Mouse (Mus musculus): ENCODE data around the gene Vwce. TPM values are rescaled to one million over a fixed set of nuclear protein-coding genes. Genes with fewer than 3 reads are reported as not detected.

The Vwce gene
- total RNA-seq, 1 experiment from 2014 or later, result not detected

Other genes with a start within 250 kb of the Vwce start
- gene Syt7, start 245.1 kb upstream of the Vwce start, total RNA-seq (2017), result not detected in 2 replicates
- not detected in 2 replicates for gene Lrrc10b, start 176.7 kb upstream of the Vwce start, total RNA-seq (2017)
- gene Ppp1r32, start 151.3 kb upstream of the Vwce start, total RNA-seq (2017), result not detected in 2 replicates
- 52.1 and 63.2 TPM in 2 replicates for gene Cpsf7, start 108.9 kb upstream of the Vwce start, total RNA-seq (2017)
- gene Sdhaf2, start 108.1 kb upstream of the Vwce start, total RNA-seq (2017), result 59.2 and 71.7 TPM in 2 replicates
- gene Tmem216, start 78.0 kb upstream of the Vwce start, total RNA-seq (2017), result 8.5 and 27.0 TPM in 2 replicates
- 19.9 and 39.3 TPM in 2 replicates for gene Cyb561a3, start 57.0 kb upstream of the Vwce start, total RNA-seq (2017)
- 5.6 and 11.9 TPM in 2 replicates for gene Tmem138, start 56.9 kb upstream of the Vwce start, total RNA-seq (2017)
- 373 and 377 TPM in 2 replicates for gene Ddb1, start 28.9 kb upstream of the Vwce start, total RNA-seq (2017)
- gene Tkfc, start 28.6 kb upstream of the Vwce start, total RNA-seq (2017), result 4.0 and 7.3 TPM in 2 replicates
- gene Pga5, start 43.9 kb downstream of the Vwce start, total RNA-seq (2017), result not detected in 2 replicates
- 11.7 and 13.9 TPM in 2 replicates for gene Vps37c, start 54.5 kb downstream of the Vwce start, total RNA-seq (2017)
- gene Cd5, start 104.8 kb downstream of the Vwce start, total RNA-seq (2017), result 1.1 and 4.5 TPM in 2 replicates
- gene Cd6, start 195.8 kb downstream of the Vwce start, total RNA-seq (2017), result 1.6 and 3.4 TPM in 2 replicates
- gene Slc15a3, start 205.5 kb downstream of the Vwce start, total RNA-seq (2017), result 0.94 and 9.2 TPM in 2 replicates
- 0.40 and 4.1 TPM in 2 replicates for gene Tmem132a, start 235.7 kb downstream of the Vwce start, total RNA-seq (2017)
- gene Tmem109, start 247.8 kb downstream of the Vwce start, total RNA-seq (2017), result 17.5 and 20.7 TPM in 2 replicates

Data from hematopoietic stem cell, adult 5-6 weeks (primary cell).